Mouse (Mus musculus) myocyte (in vitro differentiated cells): ENCODE data around the gene Rassf2. TPM values are rescaled to one million over a fixed set of nuclear protein-coding genes. Genes with fewer than 3 reads are reported as not detected.

Source experiments
- H3K27me3 ChIP-seq: one replicate; pipeline ENCODE4 v1.6.1; 2011; ENCODE audit not compliant: control insufficient read depth, insufficient read depth, insufficient read length
- H3K36me3 ChIP-seq: one replicate; pipeline ENCODE4 v1.6.1; 2011; ENCODE audit not compliant: control insufficient read depth, insufficient read depth
- H3K4me2 ChIP-seq: one replicate; pipeline ENCODE4 v1.6.1; 2011; ENCODE audit warnings: low read depth, control low read depth
- H3K4me3 ChIP-seq: one replicate; pipeline ENCODE4 v1.5.1; 2011; ENCODE audit warnings: mild to moderate bottlenecking, control low read depth, moderate library complexity
- H3K79me2 ChIP-seq: one replicate; pipeline ENCODE4 v1.6.1; 2011; ENCODE audit not compliant: control insufficient read depth, insufficient read depth
- H3ac ChIP-seq: one replicate; pipeline ENCODE4 v1.6.1; 2011; ENCODE audit not compliant: control insufficient read depth, insufficient read length
- CEBPB ChIP-seq: IDR thresholded peaks from 2 replicates; pipeline ENCODE4 v1.6.1; 2011; ENCODE audit warnings: mild to moderate bottlenecking, moderate library complexity; ENCODE audit not compliant: poor library complexity, insufficient read depth, severe bottlenecking
- E2F4 ChIP-seq: IDR thresholded peaks from one replicate; pipeline ENCODE4 v1.6.1; 2011; ENCODE audit warnings: mild to moderate bottlenecking, control low read depth, moderate library complexity; ENCODE audit not compliant: insufficient read depth
- MAX ChIP-seq: IDR thresholded peaks from one replicate; pipeline ENCODE4 v1.6.1; 2011; ENCODE audit warnings: low read depth, mild to moderate bottlenecking, control low read depth
- MYOD1 ChIP-seq, 3 experiments: IDR thresholded peaks; one replicate each; pipeline ENCODE4 v1.6.1; 2011; ENCODE audit warnings: control low read depth in 2 of 3, low read depth in 2 of 3, mild to moderate bottlenecking in 2 of 3, moderate library complexity in 1 of 3; ENCODE audit not compliant: insufficient read length in 2 of 3, control insufficient read depth in 1 of 3
- MYOG ChIP-seq, 3 experiments: IDR thresholded peaks; one replicate each; pipeline ENCODE4 v1.6.1; 2011; ENCODE audit warnings: control low read depth in 2 of 3, low read depth in 2 of 3, mild to moderate bottlenecking in 2 of 3; ENCODE audit not compliant: insufficient read length in 2 of 3, control insufficient read depth in 1 of 3, insufficient read depth in 1 of 3
- POLR2A ChIP-seq: IDR thresholded peaks from one replicate; pipeline ENCODE4 v1.6.1; 2011; ENCODE audit warnings: low read depth, mild to moderate bottlenecking, control low read depth, moderate library complexity; ENCODE audit not compliant: insufficient read length
- POLR2AphosphoS2 ChIP-seq: IDR thresholded peaks from one replicate; pipeline ENCODE4 v1.6.1; 2011; ENCODE audit warnings: low read depth, control low read depth; ENCODE audit not compliant: insufficient read length
- REST ChIP-seq: IDR thresholded peaks from one replicate; pipeline ENCODE4 v1.6.1; 2011; ENCODE audit warnings: mild to moderate bottlenecking, control low read depth, moderate library complexity; ENCODE audit not compliant: insufficient read depth, insufficient read length
- SRF ChIP-seq: IDR thresholded peaks from one replicate; pipeline ENCODE4 v1.6.1; 2011; ENCODE audit warnings: low read depth; ENCODE audit not compliant: control insufficient read depth, insufficient read length
- TCF12 ChIP-seq: IDR thresholded peaks from one replicate; pipeline ENCODE4 v1.6.1; 2011; ENCODE audit warnings: mild to moderate bottlenecking, control low read depth; ENCODE audit not compliant: poor library complexity, insufficient read depth, severe bottlenecking
- TCF3 ChIP-seq: IDR thresholded peaks from one replicate; pipeline ENCODE4 v1.6.1; 2011; ENCODE audit warnings: low read depth, control low read depth; ENCODE audit not compliant: insufficient read length
- USF1 ChIP-seq: IDR thresholded peaks from one replicate; pipeline ENCODE4 v1.6.1; 2011; ENCODE audit warnings: low read depth, mild to moderate bottlenecking, control low read depth, moderate library complexity
- polyA plus RNA-seq: library from polyadenylated mRNA; unstranded; fragments of >200 nt; fragmentation: generic; extraction: Trizol; gene quantifications from one replicate; pipeline ENCODE4 v1.2.1, GENCODE M21; 2012; ENCODE audit warnings: missing spikeins

Gene Rassf2
- 8.4 TPM for polyA plus RNA-seq

DNA sequence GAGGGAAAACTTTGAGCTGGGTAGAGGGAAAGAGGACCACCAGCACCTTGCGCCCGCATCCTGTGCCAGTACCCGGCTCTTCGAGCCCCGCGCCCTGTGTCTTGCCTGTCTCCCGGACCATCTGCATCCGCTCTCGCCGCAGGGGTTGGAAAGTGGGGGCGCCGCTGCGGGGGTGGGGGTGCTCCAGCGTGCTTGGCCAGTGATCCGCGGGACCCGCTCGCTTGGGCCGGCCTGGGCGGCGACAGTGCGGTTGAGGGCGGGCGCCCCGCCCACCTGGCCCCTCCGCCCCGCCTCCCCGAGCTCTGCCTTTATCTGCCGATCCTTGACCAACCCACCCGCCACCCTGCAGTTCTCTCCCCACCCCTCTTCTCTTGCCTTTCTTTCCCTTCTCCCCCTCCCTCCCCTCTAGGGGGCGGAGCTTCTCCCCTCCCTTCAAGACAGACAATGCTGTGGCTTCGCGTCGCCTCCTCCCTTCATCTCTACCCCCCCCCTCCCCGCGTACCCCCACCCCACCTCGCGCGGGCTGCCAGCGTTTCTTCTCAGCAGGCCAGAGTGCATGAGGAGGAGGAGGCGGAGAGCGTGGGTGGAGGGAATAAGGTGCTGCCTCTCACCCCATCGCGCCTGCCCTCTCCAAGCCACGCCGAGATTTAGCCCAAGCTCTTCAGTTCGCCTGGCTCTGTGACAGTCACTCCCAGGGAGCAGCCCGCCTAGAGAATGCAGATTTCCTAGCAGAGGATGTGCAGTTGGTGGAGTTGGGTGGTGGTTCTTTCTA is at the start of gene Rassf2:
Gene Rassf2 (minus strand): TSS at position 613 of the 772 bp plus-strand sequence.
- TF ChIP-seq POLR2AphosphoS2 = peak; percentile 21
- TF ChIP-seq POLR2A = peak; percentile 36
- no peak for TF ChIP-seq USF1
- peak in 1 of 3 experiments; percentile 45 for TF ChIP-seq MYOD1 (IDR thresholded peaks at IDR 0.05; ENCODE audit: control insufficient read depth in 1 of 3, insufficient read length in 2 of 3, low read depth in 2 of 3)

GRCm38 (mm10) chr2:132079139-132079538 is 49.1 kb upstream of the Rassf2 start:
- Histone ChIP-seq H3K79me2 (no peaks in the 10 kb centered on the region), H3K27me3 (no peaks in the 10 kb centered on the region), H3K4me2 (no peak overlapping the region), H3K36me3 (peaks cover 51% of the 10 kb centered on the region), H3K4me3 (no peak overlapping the region), H3ac (no peak overlapping the region)
- TF ChIP-seq TCF3 = no peak
- TF ChIP-seq POLR2AphosphoS2 = no peak
- TF ChIP-seq CEBPB = no peak
- TF ChIP-seq E2F4 = no peak
- no peak for TF ChIP-seq REST
- TF ChIP-seq SRF = no peak
- TF ChIP-seq MYOD1 (IDR thresholded peaks at IDR 0.05; ENCODE audit: control insufficient read depth in 1 of 3, insufficient read length in 2 of 3, low read depth in 2 of 3) = no peak
- TF ChIP-seq TCF12 = no peak
- TF ChIP-seq POLR2A = no peak
- no peak for TF ChIP-seq USF1
- no peak for TF ChIP-seq MYOG (IDR thresholded peaks at IDR 0.05; ENCODE audit: control insufficient read depth in 1 of 3, insufficient read depth in 1 of 3, insufficient read length in 2 of 3, low read depth in 2 of 3)
- TF ChIP-seq MAX = no peak

More for the DNA sequence above, at the start of gene Rassf2:
- Histone ChIP-seq H3K27me3 (no peaks in the 10 kb centered on the region), H3K4me2 (peak within 1 kb of the TSS; percentile 90), H3K4me3 (peak within 1 kb of the TSS; percentile 34), H3K79me2 (no peaks in the 10 kb centered on the region), H3ac (peak within 1 kb of the TSS; percentile 38), H3K36me3 (no peaks in the 10 kb centered on the region)

- Histone ChIP-seq H3K79me2 (no peaks in the 10 kb centered on the region), H3K4me2 (no peak overlapping the region), H3K4me3 (no peak overlapping the region), H3K36me3 (peaks cover 69% of the 10 kb centered on the region), H3ac (no peak overlapping the region), H3K27me3 (no peaks in the 10 kb centered on the region)
- TF ChIP-seq MAX (no peak), MYOD1 (IDR thresholded peaks at IDR 0.05; ENCODE audit: control insufficient read depth in 1 of 3, insufficient read length in 2 of 3, low read depth in 2 of 3) (no peak), SRF (no peak), CEBPB (no peak), POLR2A (no peak), MYOG (IDR thresholded peaks at IDR 0.05; ENCODE audit: control insufficient read depth in 1 of 3, insufficient read depth in 1 of 3, insufficient read length in 2 of 3, low read depth in 2 of 3) (no peak), POLR2AphosphoS2 (no peak), E2F4 (no peak), USF1 (no peak), REST (no peak), TCF3 (no peak), TCF12 (no peak)
Measured at GRCm38 (mm10) chr2:132073052-132073451, 43.0 kb upstream of the Rassf2 start.

- Histone ChIP-seq H3ac (no peak overlapping the region), H3K4me2 (no peak overlapping the region), H3K27me3 (no peaks in the 10 kb centered on the region), H3K4me3 (no peak overlapping the region), H3K36me3 (peaks cover 57% of the 10 kb centered on the region), H3K79me2 (no peaks in the 10 kb centered on the region)
- TF ChIP-seq E2F4 = no peak
- TF ChIP-seq SRF = no peak
- TF ChIP-seq MYOG (IDR thresholded peaks at IDR 0.05; ENCODE audit: control insufficient read depth in 1 of 3, insufficient read depth in 1 of 3, insufficient read length in 2 of 3, low read depth in 2 of 3) = no peak
- TF ChIP-seq POLR2AphosphoS2 = no peak
- no peak for TF ChIP-seq REST
- no peak for TF ChIP-seq TCF12
- TF ChIP-seq POLR2A = no peak
- no peak for TF ChIP-seq USF1
- TF ChIP-seq CEBPB = no peak
- TF ChIP-seq MYOD1 (IDR thresholded peaks at IDR 0.05; ENCODE audit: control insufficient read depth in 1 of 3, insufficient read length in 2 of 3, low read depth in 2 of 3) = no peak
- TF ChIP-seq MAX = no peak
- TF ChIP-seq TCF3 = no peak
Measured at GRCm38 (mm10) chr2:132069985-132070735, 40.1 kb upstream of the Rassf2 start.
